Mouse (Mus musculus): ENCODE results near the gene Stk16. TPM values are rescaled to one million over a fixed set of nuclear protein-coding genes. Genes with fewer than 3 reads are reported as not detected.

Gene Stk16
- total and polyA plus RNA-seq, 3 experiments: 48.6 to 67.3 (median 60.6) TPM

- no peak overlapping the region for H3K27ac ChIP-seq (ENCODE audit: insufficient read depth, low read depth)
- H3K79me2 ChIP-seq (replicated peaks; ENCODE audit: control insufficient read depth, extremely low read depth, insufficient read depth, poor library complexity, severe bottlenecking): peaks cover 35% of the 10 kb centered on the region
- dilution Hi-C loops (cut with MboI; ENCODE audit: extremely low pct_ligation_motif_present, extremely low pct_unique_long_range_greater_than_20kb, low sequenced_read_pairs): no loop called here
- peak overlapping the region; percentile 86 for H3K4me2 ChIP-seq (ENCODE audit: insufficient read depth, low read depth, poor library complexity, severe bottlenecking)
- TF ChIP-seq MYC (IDR thresholded peaks at IDR 0.05; ENCODE audit: low read depth, low read length) (no peak), TCF12 (IDR thresholded peaks at IDR 0.05; ENCODE audit: low read depth, low read length) (no peak), SMC3 (IDR thresholded peaks at IDR 0.05; ENCODE audit: low read depth, low read length) (no peak), ETS1 (conservative IDR thresholded peaks at IDR 0.05; ENCODE audit: low read depth, low read length) (no peak), IRF4 (IDR thresholded peaks at IDR 0.05; ENCODE audit: low read depth, low read length) (no peak), JUN (IDR thresholded peaks at IDR 0.05; ENCODE audit: insufficient read depth, low read depth, low read length) (no peak), MAFK (IDR thresholded peaks at IDR 0.05; ENCODE audit: insufficient replicate concordance, low read length) (no peak), JUND (conservative IDR thresholded peaks at IDR 0.05; ENCODE audit: low read depth, low read length) (no peak), CTCF (conservative IDR thresholded peaks at IDR 0.05 in 1 of 2, IDR thresholded peaks at IDR 0.05 in 1 of 2; ENCODE audit: low read depth in 2 of 2, low read length in 2 of 2) (no peak), EP300 (IDR thresholded peaks at IDR 0.05; ENCODE audit: low read length) (no peak), ZC3H11A (IDR thresholded peaks at IDR 0.05; ENCODE audit: low read depth, low read length) (no peak), ZKSCAN1 (IDR thresholded peaks at IDR 0.05; ENCODE audit: borderline replicate concordance, low read depth, low read length) (no peak), ZNF384 (IDR thresholded peaks at IDR 0.05; ENCODE audit: low read depth, low read length) (no peak), HCFC1 (IDR thresholded peaks at IDR 0.05; ENCODE audit: low read depth, low read length) (no peak)
- H3K36me3 ChIP-seq (replicated peaks in 1 of 2; ENCODE audit: control insufficient read depth in 1 of 2, insufficient read depth in 1 of 2, low read length in 1 of 2): peaks cover 45 to 56% of the 10 kb centered on the region in 2 experiments
- no peak for DNase-seq (ENCODE audit: extremely low read depth)
- no peaks in the 10 kb centered on the region for H3K27me3 ChIP-seq (replicated peaks)
- H3K4me1 ChIP-seq (ENCODE audit: control insufficient read depth in 1 of 2, insufficient read depth in 2 of 2): peaks cover 19 to 68% of the 10 kb centered on the region in 2 experiments
- peaks cover 2% of the 10 kb centered on the region for H3K9me3 ChIP-seq (replicated peaks; ENCODE audit: low read length)
- in situ Hi-C loops (cut with MboI; ENCODE audit: low pct_ligation_motif_present, low pct_unique_long_range_greater_than_20kb, low sequenced_read_pairs): no loop called here
- H3K4me3 ChIP-seq (replicated peaks in 1 of 3; ENCODE audit: low read depth in 2 of 3, low read length in 2 of 3, poor library complexity in 1 of 3): peak overlapping the region in 2 of 3 experiments; percentile 88 to 94
- H3K9ac ChIP-seq (ENCODE audit: insufficient read depth, low read depth): 0 out of 2 replicates have a peak overlapping the region, but pooled peaks have one; percentile 88
Measured at GRCm38 (mm10) chr1:75216797-75217585, 6.4 kb downstream of the Stk16 start.

DNA sequence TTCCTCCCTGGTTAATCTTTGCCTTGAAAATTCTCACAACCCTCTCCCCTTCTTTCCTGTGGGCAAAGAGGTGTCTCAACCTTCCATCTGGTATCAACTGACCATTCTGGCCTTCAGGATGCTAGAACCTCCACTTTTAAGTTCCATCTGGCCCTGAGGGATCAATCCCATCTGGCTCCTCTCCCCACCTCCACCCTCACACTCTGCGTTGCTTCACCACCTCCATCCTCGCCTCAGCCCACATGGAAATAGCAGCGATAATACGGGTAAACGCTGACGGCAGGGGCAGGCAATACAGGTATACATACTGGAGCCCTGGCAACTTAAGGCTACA, 7.2 kb downstream of the Stk16 start:
- H3K9me3 ChIP-seq (replicated peaks; ENCODE audit: low read length): peaks cover 2% of the 10 kb centered on the region
- H3K9ac ChIP-seq (ENCODE audit: insufficient read depth, low read depth): peak overlapping the region; percentile 88
- dilution Hi-C loops (cut with MboI; ENCODE audit: extremely low pct_ligation_motif_present, extremely low pct_unique_long_range_greater_than_20kb, low sequenced_read_pairs): no loop called here
- TF ChIP-seq MAX (IDR thresholded peaks at IDR 0.05; ENCODE audit: low read length) (0 out of 2 replicates have a peak, but pooled peaks have one; percentile 3), TCF12 (IDR thresholded peaks at IDR 0.05; ENCODE audit: low read depth, low read length) (no peak), PAX5 (IDR thresholded peaks at IDR 0.05; ENCODE audit: low read length) (no peak), JUN (IDR thresholded peaks at IDR 0.05; ENCODE audit: insufficient read depth, low read depth, low read length) (no peak), NELFE (IDR thresholded peaks at IDR 0.05; ENCODE audit: low read depth, low read length) (no peak)
- H3K4me3 ChIP-seq (replicated peaks in 1 of 3; ENCODE audit: low read depth in 2 of 3, low read length in 2 of 3, poor library complexity in 1 of 3): peak overlapping the region; percentile 74 to 94 (median 88)
- no peak for DNase-seq (ENCODE audit: extremely low read depth)
- peak overlapping the region; percentile 63 for H3K27ac ChIP-seq (ENCODE audit: insufficient read depth, low read depth)
- peaks cover 22 to 65% of the 10 kb centered on the region in 2 experiments for H3K4me1 ChIP-seq (ENCODE audit: control insufficient read depth in 1 of 2, insufficient read depth in 2 of 2)
- peaks cover 36 to 48% of the 10 kb centered on the region in 2 experiments for H3K36me3 ChIP-seq (replicated peaks in 1 of 2; ENCODE audit: control insufficient read depth in 1 of 2, insufficient read depth in 1 of 2, low read length in 1 of 2)
- H3K79me2 ChIP-seq (replicated peaks; ENCODE audit: control insufficient read depth, extremely low read depth, insufficient read depth, poor library complexity, severe bottlenecking): peaks cover 35% of the 10 kb centered on the region
- in situ Hi-C loops (cut with MboI; ENCODE audit: low pct_ligation_motif_present, low pct_unique_long_range_greater_than_20kb, low sequenced_read_pairs): no loop called here
- no peaks in the 10 kb centered on the region for H3K27me3 ChIP-seq (replicated peaks)
- H3K4me2 ChIP-seq (ENCODE audit: insufficient read depth, low read depth, poor library complexity, severe bottlenecking): peak overlapping the region; percentile 86
